In the genomic region with DNA sequence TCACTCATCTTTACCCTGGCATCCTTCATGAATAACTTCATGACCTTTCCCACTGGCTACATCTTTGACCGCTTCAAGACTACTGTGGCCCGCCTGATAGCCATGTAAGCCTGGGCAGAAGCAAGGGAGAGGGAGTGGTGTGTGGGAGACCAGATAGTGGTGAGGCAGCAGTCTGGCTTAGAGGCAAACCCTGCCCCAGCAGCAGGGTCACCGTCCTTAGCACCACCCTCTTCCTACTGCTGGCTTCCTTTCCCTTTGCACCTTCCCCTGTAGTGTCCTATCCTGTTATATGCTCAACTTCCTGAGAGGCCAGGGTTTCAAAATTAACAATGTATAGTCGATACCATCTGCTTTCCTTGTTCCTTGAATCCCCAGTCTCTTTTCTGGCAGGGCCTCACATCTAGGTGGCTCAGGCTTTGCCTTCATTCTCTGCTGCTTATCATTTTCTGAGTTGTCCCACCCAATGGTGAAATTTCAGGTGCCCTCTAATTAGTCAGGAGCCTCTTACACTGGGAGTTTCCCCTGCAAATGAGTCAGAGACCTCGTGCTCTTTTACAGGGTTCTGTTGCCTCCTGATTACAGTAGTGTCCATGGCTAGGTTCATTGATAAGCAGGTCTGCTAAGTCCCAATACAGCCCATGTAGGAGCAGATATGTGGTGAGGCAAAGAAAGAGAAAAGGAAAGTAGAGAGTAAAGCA, we compare ENCODE assay signal across 8 mouse cellular contexts. TPM values are rescaled to one million over a fixed set of nuclear protein-coding genes. Genes with fewer than 3 reads are reported as not detected.
DNase-seq lines count a peak whose midpoint lies in the region; ATAC-seq lines count a peak whose summit lies in the region.

No protein-coding gene starts in this region.

- no peak overlapping the region for H3K9ac ChIP-seq in neural tube, embryonic 12.5 days
- H3K9ac ChIP-seq in forebrain, embryonic 11.5 days (ENCODE audit: low read length) = no peak overlapping the region

- H3K27ac ChIP-seq in neural tube, embryonic 12.5 days = no peak overlapping the region
- peak overlapping the region; percentile 41 for H3K27ac ChIP-seq in macrophage
- H3K27ac ChIP-seq in forebrain, embryonic 11.5 days (ENCODE audit: low read depth, low read length) = no peak overlapping the region; the same call in 1 of the 2 replicates

- H3K79me2 ChIP-seq in macrophage (ENCODE audit: inconsistent target) = peaks cover 7% of the 10 kb centered on the region; the same call in 1 of the 2 replicates

- 83% methylated on average over 5 of the region's 5 CpGs for WGBS in neural tube, embryonic 12.5 days
- 24% methylated on average over 5 of the region's 5 CpGs for WGBS in macrophage (ENCODE audit: missing documents)
- 87% methylated on average over 5 of the region's 5 CpGs for WGBS in forebrain, embryonic 11.5 days

- H3K4me1 ChIP-seq in neural tube, embryonic 12.5 days = no peaks in the 10 kb centered on the region; the same call in 1 of the 2 replicates
- H3K4me1 ChIP-seq in forebrain, embryonic 11.5 days (replicated peaks; ENCODE audit: control insufficient read depth, insufficient read depth, low read length) = no peaks in the 10 kb centered on the region

- H3K4me3 ChIP-seq in neural tube, embryonic 12.5 days = no peak overlapping the region
- H3K4me3 ChIP-seq in macrophage (ENCODE audit: inconsistent target) = peak overlapping the region; percentile 39; the same call in 1 of the 2 replicates
- H3K4me3 ChIP-seq in forebrain, embryonic 11.5 days (ENCODE audit: low read depth, low read length) = no peak overlapping the region

- no peak for DNase-seq in neural tube, embryonic 10.5 days (ENCODE audit: extremely low spot score, low spot score)
- peak; percentile 58 to 68 for DNase-seq in heart, adult 9 months (ENCODE audit: low spot score in 2 of 2)
- DNase-seq in kidney, postnatal 14 days = peak; percentile 27
- no peak for DNase-seq in cerebellum, postnatal 14 days
- no peak for DNase-seq in forebrain, embryonic 11.5 days (ENCODE audit: low spot score)
- no peak for DNase-seq in layer of hippocampus, postnatal 10 days (ENCODE audit: low spot score in 2 of 2)

- no peaks in the 10 kb centered on the region for H3K36me3 ChIP-seq in neural tube, embryonic 12.5 days
- no peaks in the 10 kb centered on the region for H3K36me3 ChIP-seq in macrophage (ENCODE audit: inconsistent target)
- no peaks in the 10 kb centered on the region for H3K36me3 ChIP-seq in forebrain, embryonic 11.5 days (ENCODE audit: control insufficient read depth, insufficient read depth, low read length)

- no peak for ATAC-seq in neural tube, embryonic 12.5 days (ENCODE audit: low FRiP score, low read depth)
- ATAC-seq in forebrain, embryonic 11.5 days (replicated peaks; ENCODE audit: low FRiP score) = no peak

- H3K27me3 ChIP-seq in neural tube, embryonic 12.5 days (replicated peaks) = no peaks in the 10 kb centered on the region
- no peaks in the 10 kb centered on the region for H3K27me3 ChIP-seq in forebrain, embryonic 11.5 days (ENCODE audit: control insufficient read depth, insufficient read depth, low read length)

- H3K4me2 ChIP-seq in neural tube, embryonic 12.5 days (replicated peaks) = peak overlapping the region; percentile 59
- no peak overlapping the region for H3K4me2 ChIP-seq in forebrain, embryonic 11.5 days (ENCODE audit: low read depth, low read length, severe bottlenecking)

- H3K9me3 ChIP-seq in neural tube, embryonic 12.5 days = no peaks in the 10 kb centered on the region
- no peaks in the 10 kb centered on the region for H3K9me3 ChIP-seq in forebrain, embryonic 11.5 days (ENCODE audit: control insufficient read depth, low read length)

RNA-seq across cellular contexts. Expression of a gene that starts 2.0 kb away (rescaled TPM):
- polyA plus RNA-seq in neural tube, embryonic 12.5 days (2016; fragmentation: Nextera tagmentation; extraction: Ambion mirVana) = 14.9 and 15.9 TPM in 2 replicates
- 10 to 100 TPM in 22 of 26 experiments, 1 to 10 TPM in 4; 7.8 to 99.0 (median 22.4) TPM for total RNA-seq in macrophage (2018; cell fraction: chromatin; rRNA removed)
- 10 to 100 TPM in 17 of 26 experiments, 1 to 10 TPM in 9; 7.5 to 45.7 (median 17.1) TPM for total RNA-seq in macrophage (2018; cell fraction: cytosol; rRNA removed)
- 100 to 1,000 TPM in 3 of 26 experiments, 10 to 100 TPM in 22, 1 to 10 TPM in 1; 9.0 to 139 (median 34.7) TPM for total RNA-seq in macrophage (2018; cell fraction: nucleus; rRNA removed)
- polyA plus RNA-seq in macrophage (2018) = 7.1 to 26.9 TPM (median 13.4 TPM) in 3 replicates
- 18.0 and 18.2 TPM in 2 replicates for polyA plus RNA-seq in forebrain, embryonic 11.5 days (2014; fragmentation: Nextera tagmentation; extraction: Ambion mirVana)
- 1 to 10 TPM; 2.4 to 5.3 TPM for total RNA-seq in layer of hippocampus, postnatal 10 days (2021)

RNA-seq across cellular contexts. Expression of a gene that starts 41.9 kb away (rescaled TPM):
- polyA plus RNA-seq in neural tube, embryonic 12.5 days (2016; fragmentation: Nextera tagmentation; extraction: Ambion mirVana) = 0.83 and 1.3 TPM in 2 replicates
- 1 to 10 TPM in 1 of 26 experiments, not detected in 25; 1.2 TPM for total RNA-seq in macrophage (2018; cell fraction: chromatin; rRNA removed)
- 1 to 10 TPM in 1 of 26 experiments, under 1 TPM in 5, not detected in 20; 0.19 to 1.2 (median 0.32) TPM for total RNA-seq in macrophage (2018; cell fraction: cytosol; rRNA removed)
- not detected for total RNA-seq in macrophage (2018; cell fraction: nucleus; rRNA removed)
- 1.7 TPM in 1 of 3 replicates, not detected in the others for polyA plus RNA-seq in macrophage (2018)
- not detected in 2 replicates for polyA plus RNA-seq in forebrain, embryonic 11.5 days (2014; fragmentation: Nextera tagmentation; extraction: Ambion mirVana)
- not detected for total RNA-seq in layer of hippocampus, postnatal 10 days (2021)

RNA-seq across cellular contexts. Expression of a gene that starts 49.6 kb away (rescaled TPM):
- 0.46 TPM in 1 of 2 replicates, not detected in the other for polyA plus RNA-seq in neural tube, embryonic 12.5 days (2016; fragmentation: Nextera tagmentation; extraction: Ambion mirVana)
- total RNA-seq in macrophage (2018; cell fraction: chromatin; rRNA removed) = not detected
- total RNA-seq in macrophage (2018; cell fraction: cytosol; rRNA removed) = under 1 TPM in 2 of 26 experiments, not detected in 24; 0.19 to 0.30 TPM
- not detected for total RNA-seq in macrophage (2018; cell fraction: nucleus; rRNA removed)
- not detected in 3 replicates for polyA plus RNA-seq in macrophage (2018)
- polyA plus RNA-seq in forebrain, embryonic 11.5 days (2014; fragmentation: Nextera tagmentation; extraction: Ambion mirVana) = not detected in 2 replicates
- not detected for total RNA-seq in layer of hippocampus, postnatal 10 days (2021)

RNA-seq across cellular contexts. Expression of a gene that starts 51.9 kb away (rescaled TPM):
- 9.5 and 14.7 TPM in 2 replicates for polyA plus RNA-seq in neural tube, embryonic 12.5 days (2016; fragmentation: Nextera tagmentation; extraction: Ambion mirVana)
- total RNA-seq in macrophage (2018; cell fraction: chromatin; rRNA removed) = not detected
- under 1 TPM in 1 of 26 experiments, not detected in 25; 0.05 TPM for total RNA-seq in macrophage (2018; cell fraction: cytosol; rRNA removed)
- not detected for total RNA-seq in macrophage (2018; cell fraction: nucleus; rRNA removed)
- polyA plus RNA-seq in macrophage (2018) = not detected in 3 replicates
- 5.2 and 6.5 TPM in 2 replicates for polyA plus RNA-seq in forebrain, embryonic 11.5 days (2014; fragmentation: Nextera tagmentation; extraction: Ambion mirVana)
- total RNA-seq in layer of hippocampus, postnatal 10 days (2021) = 100 to 1,000 TPM; 108 to 116 TPM

Comparison
In these comparisons a context has a peak if more than half of its experiments do, and no peak if none do; other contexts are left out.
1. DNase-seq: peak in heart, adult 9 months (2 of 2) and kidney, postnatal 14 days (single experiment); none in neural tube, embryonic 10.5 days (single experiment), cerebellum, postnatal 14 days (0 of 2), forebrain, embryonic 11.5 days (single experiment) and layer of hippocampus, postnatal 10 days (0 of 2).